Mouse (Mus musculus) lung, embryonic 14.5 days (tissue): ENCODE data around the gene Nup88. TPM values are rescaled to one million over a fixed set of nuclear protein-coding genes. Genes with fewer than 3 reads are reported as not detected.
A peak's percentile ranks its signal among the peaks of the same experiment; 100 is the strongest.

Experiments
- ATAC-seq: fragments of 200-750 bp; cut with Nextera tagmentation; 2 replicates; pipeline ENCODE4 v1.8.0; 2017; ENCODE audit warnings: mild to moderate bottlenecking, moderate TSS enrichment, moderate library complexity; ENCODE audit not compliant: insufficient read depth
- DNase-seq: peaks from one replicate; pipeline ENCODE4 v3.0.0-alpha.2; 2015
- H3K27ac ChIP-seq: fragments of 300-500 bp; sonication (generic); 2 replicates; pipeline ENCODE4 v1.5.1; 2014; ENCODE audit warnings: low read depth, mild to moderate bottlenecking, moderate library complexity
- H3K27me3 ChIP-seq: fragments of 300-500 bp; sonication (generic); 2 replicates; pipeline ENCODE4 v1.6.1; 2014; ENCODE audit warnings: low read length, control low read depth; ENCODE audit not compliant: insufficient read depth
- H3K36me3 ChIP-seq: fragments of 300-500 bp; sonication (generic); 2 replicates; pipeline ENCODE4 v1.6.1; 2014; ENCODE audit warnings: control low read depth; ENCODE audit not compliant: insufficient read depth
- H3K4me1 ChIP-seq: fragments of 300-500 bp; sonication (generic); 2 replicates; pipeline ENCODE4 v1.6.1; 2014; ENCODE audit warnings: antibody characterized with exemption, control low read depth; ENCODE audit not compliant: insufficient read depth
- H3K4me2 ChIP-seq: fragments of 300-500 bp; sonication (generic); 2 replicates; pipeline ENCODE4 v1.6.1; 2014; ENCODE audit warnings: mild to moderate bottlenecking
- H3K4me3 ChIP-seq: fragments of 300-500 bp; sonication (generic); 2 replicates; pipeline ENCODE4 v1.5.1; 2014; ENCODE audit warnings: low read depth, low read length
- H3K9ac ChIP-seq: fragments of 300-500 bp; sonication (generic); 2 replicates; pipeline ENCODE4 v1.6.1; 2014
- H3K9me3 ChIP-seq: fragments of 300-500 bp; sonication (generic); 2 replicates; pipeline ENCODE4 v1.6.1; 2016; ENCODE audit warnings: low read depth, low read length, control low read depth
- CTCF ChIP-seq: IDR thresholded peaks from 2 replicates; pipeline ENCODE4 v1.5.1; 2016; ENCODE audit warnings: antibody characterized with exemption, low read depth
- WGBS: fragments of 180-500 bp; shearing (Covaris S2); extraction: QIAGEN DNeasy Blood & Tissue Kit; methylation state at CpG from one replicate; pipeline ENCODE4 v1.1.7; 2014; 5-methylcytosine and 5-hydroxymethylcytosine counted together
- polyA plus RNA-seq: library from polyadenylated mRNA; unstranded; fragments of >200 nt; fragmentation: Nextera tagmentation; extraction: Ambion mirVana; gene quantifications from 2 replicates; pipeline ENCODE4 v1.2.1, GENCODE M21; 2014

Nup88 gene
- polyA plus RNA-seq, 1 experiment from 2014 or later = 135 TPM

GRCm38 (mm10) chr11:70980751-70981510 is 11.2 kb upstream of the Nup88 start:
- 90% methylated on average over 14 of the region's 14 CpGs for WGBS
- Histone ChIP-seq H3K4me1 (peaks cover 3% of the 10 kb centered on the region; the same call in 1 of the 2 replicates), H3K9ac (no peak overlapping the region), H3K9me3 (no peaks in the 10 kb centered on the region), H3K27me3 (no peaks in the 10 kb centered on the region), H3K36me3 (peaks cover 76% of the 10 kb centered on the region), H3K4me2 (peak overlapping the region; percentile 71), H3K4me3 (peak overlapping the region; percentile 98; the same call in 1 of the 2 replicates), H3K27ac (no peak overlapping the region)
- no peak for ATAC-seq
- no peak for DNase-seq
- TF ChIP-seq CTCF = no peak

DNA sequence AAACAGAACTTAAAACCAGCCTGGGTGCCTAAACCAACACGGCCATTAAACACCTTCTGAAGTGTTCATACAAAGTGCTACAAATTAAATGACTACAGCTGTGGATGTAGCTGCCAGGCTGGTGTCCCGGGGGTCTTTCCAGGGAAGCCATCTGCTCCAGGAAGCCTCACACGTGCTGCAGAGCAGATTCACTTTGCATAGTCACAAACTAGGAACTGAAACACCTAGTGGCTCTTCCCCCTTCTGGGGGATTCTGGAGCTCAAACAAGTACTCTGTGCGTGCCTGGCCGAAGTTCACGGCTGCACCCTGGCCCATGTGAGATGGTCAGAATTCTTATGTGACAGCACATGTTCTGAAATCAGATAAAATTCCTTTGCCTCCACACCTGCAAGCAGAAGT is 10.5 kb upstream of the Nup88 start:
- TF ChIP-seq CTCF = no peak
- no peak overlapping the region for H3K4me3 ChIP-seq
- no peak for ATAC-seq
- WGBS = 88% methylated on average over 6 of the region's 6 CpGs
- H3K9ac ChIP-seq = no peak overlapping the region
- no peaks in the 10 kb centered on the region for H3K9me3 ChIP-seq
- H3K4me1 ChIP-seq = peaks cover 3% of the 10 kb centered on the region; the same call in 1 of the 2 replicates
- H3K4me2 ChIP-seq = no peak overlapping the region
- no peaks in the 10 kb centered on the region for H3K27me3 ChIP-seq
- no peak for DNase-seq
- no peak overlapping the region for H3K27ac ChIP-seq
- H3K36me3 ChIP-seq = peaks cover 76% of the 10 kb centered on the region

DNA sequence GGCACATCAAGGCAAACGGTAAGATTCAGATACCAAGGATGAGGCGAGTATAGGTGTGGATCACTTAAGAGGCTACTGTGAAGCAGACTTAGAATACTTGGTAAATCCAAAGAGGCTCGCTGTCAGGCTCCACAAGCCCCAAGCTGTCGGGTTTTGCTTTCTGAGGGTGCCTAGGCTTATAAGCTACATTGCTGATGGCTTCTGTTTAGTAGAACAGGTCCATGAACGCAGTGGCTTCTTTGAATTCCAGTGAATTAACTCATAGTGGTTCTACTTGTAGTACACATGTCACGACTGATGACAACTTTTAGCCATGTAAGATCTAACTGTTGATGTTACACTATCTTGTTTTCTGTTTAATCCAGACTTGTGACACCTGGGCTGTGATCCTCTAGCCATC is 7.5 kb upstream of the Nup88 start:
- TF ChIP-seq CTCF = no peak
- peaks cover 86% of the 10 kb centered on the region for H3K36me3 ChIP-seq
- H3K4me3 ChIP-seq = no peak overlapping the region
- WGBS = 82% methylated on average over 6 of the region's 6 CpGs
- DNase-seq = no peak
- H3K27me3 ChIP-seq = no peaks in the 10 kb centered on the region
- peaks cover 3% of the 10 kb centered on the region; the same call in 1 of the 2 replicates for H3K4me1 ChIP-seq
- no peaks in the 10 kb centered on the region for H3K9me3 ChIP-seq
- no peak overlapping the region for H3K9ac ChIP-seq
- H3K27ac ChIP-seq = no peak overlapping the region
- ATAC-seq = no peak
- H3K4me2 ChIP-seq = no peak overlapping the region

DNA sequence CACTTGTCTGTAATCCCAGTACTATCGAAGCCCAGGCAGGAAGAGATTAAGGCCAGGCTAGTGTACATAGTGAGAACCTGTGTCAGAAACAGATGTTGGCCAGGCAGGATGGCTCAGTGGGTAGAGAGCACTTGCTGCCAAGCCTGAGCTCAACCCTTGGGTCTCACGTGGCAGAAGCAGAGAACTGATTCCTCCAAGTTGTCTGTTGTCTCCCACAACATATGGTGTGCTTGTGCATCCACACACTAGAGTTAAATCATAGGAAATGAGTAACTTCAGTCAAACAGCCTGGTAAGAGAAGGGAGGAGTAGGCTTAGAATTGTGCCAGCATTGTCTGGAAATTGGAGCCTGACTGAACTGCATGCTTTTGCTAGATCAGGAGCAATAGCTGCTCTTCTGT is 5.4 kb upstream of the Nup88 start:
- Histone ChIP-seq H3K4me2 (no peak overlapping the region), H3K4me1 (peaks cover 3% of the 10 kb centered on the region; the same call in 1 of the 2 replicates), H3K36me3 (peaks cover 78% of the 10 kb centered on the region), H3K9ac (no peak overlapping the region), H3K4me3 (no peak overlapping the region), H3K9me3 (no peaks in the 10 kb centered on the region), H3K27me3 (no peaks in the 10 kb centered on the region), H3K27ac (no peak overlapping the region)
- 65% methylated on average over 2 of the region's 2 CpGs for WGBS
- no peak for TF ChIP-seq CTCF
- DNase-seq (no peak), ATAC-seq (no peak)

GRCm38 (mm10) chr11:70973947-70974346 is 4.2 kb upstream of the Nup88 start:
- no peak overlapping the region for H3K4me3 ChIP-seq
- DNase-seq (peak; percentile 21), ATAC-seq (no peak)
- no peak overlapping the region for H3K27ac ChIP-seq
- H3K4me2 ChIP-seq = no peak overlapping the region
- WGBS = 66% methylated on average over 4 of the region's 4 CpGs
- TF ChIP-seq CTCF = peak; percentile 53
- no peaks in the 10 kb centered on the region for H3K27me3 ChIP-seq
- no peaks in the 10 kb centered on the region for H3K9me3 ChIP-seq
- peaks cover 3% of the 10 kb centered on the region; the same call in 1 of the 2 replicates for H3K4me1 ChIP-seq
- H3K9ac ChIP-seq = no peak overlapping the region
- H3K36me3 ChIP-seq = peaks cover 66% of the 10 kb centered on the region

GRCm38 (mm10) chr11:70972586-70972985 is 2.8 kb upstream of the Nup88 start:
- DNase-seq (no peak), ATAC-seq (no peak)
- Histone ChIP-seq H3K27me3 (no peaks in the 10 kb centered on the region), H3K4me3 (no peak overlapping the region), H3K9ac (no peak overlapping the region), H3K36me3 (peaks cover 54% of the 10 kb centered on the region), H3K9me3 (no peaks in the 10 kb centered on the region), H3K4me1 (peaks cover 6% of the 10 kb centered on the region; the same call in 1 of the 2 replicates), H3K4me2 (no peak overlapping the region), H3K27ac (no peak overlapping the region)
- 55% methylated on average over 1 of the region's 1 CpGs for WGBS
- no peak for TF ChIP-seq CTCF

DNA sequence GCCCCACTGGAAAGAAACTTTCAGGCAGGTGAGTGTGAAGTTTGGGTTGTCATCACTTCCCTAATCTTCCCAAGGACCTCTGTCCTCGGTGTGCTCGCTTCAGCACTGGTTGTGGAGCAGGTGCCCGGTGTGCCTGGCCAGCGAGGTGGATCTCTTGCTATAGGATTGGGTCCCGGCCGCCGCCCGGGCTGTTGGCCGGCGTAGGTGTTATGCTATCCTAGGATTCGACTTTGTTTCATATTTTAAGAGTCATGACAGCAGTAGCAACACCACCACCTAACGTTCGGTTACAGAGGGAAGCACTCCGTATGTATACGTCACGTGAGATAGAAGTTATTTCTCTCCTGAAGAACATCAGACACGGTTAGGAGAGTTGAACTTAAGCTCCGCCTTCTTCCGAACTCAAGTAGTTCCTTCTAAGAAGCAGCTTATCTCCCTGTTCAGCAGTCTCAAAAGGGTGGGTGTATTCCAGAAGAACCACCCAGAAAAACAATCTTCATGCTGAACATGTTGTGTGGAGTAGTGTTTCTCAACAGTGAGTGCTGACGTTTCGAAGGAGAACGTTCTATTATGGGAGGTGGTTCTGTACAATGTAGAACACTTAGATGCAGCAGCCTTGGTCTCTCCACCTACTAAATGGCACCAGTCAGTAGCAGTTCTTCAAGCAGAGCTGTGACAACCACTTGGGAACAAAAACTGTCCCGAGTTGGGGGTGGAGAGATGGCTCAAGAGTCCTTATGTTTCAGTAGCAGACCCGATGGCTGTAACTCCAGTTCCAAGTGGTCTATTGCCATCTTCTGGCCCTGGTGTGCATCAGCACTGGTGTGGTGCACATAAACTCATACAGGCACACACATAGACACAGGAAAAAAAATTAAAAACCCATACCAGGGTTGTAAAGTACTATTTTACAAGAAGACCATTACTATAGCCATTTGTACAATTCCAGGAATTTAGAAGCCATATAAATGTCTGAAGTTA is 1.1 kb upstream of the Nup88 start:
- peaks cover 48% of the 10 kb centered on the region for H3K36me3 ChIP-seq
- peak overlapping the region; percentile 84 for H3K4me2 ChIP-seq
- no peaks in the 10 kb centered on the region for H3K27me3 ChIP-seq
- DNase-seq = peak; percentile 26
- no peak for TF ChIP-seq CTCF
- no peaks in the 10 kb centered on the region for H3K9me3 ChIP-seq
- H3K4me1 ChIP-seq = peaks cover 6% of the 10 kb centered on the region; the same call in 1 of the 2 replicates
- H3K27ac ChIP-seq = peak overlapping the region; percentile 83
- H3K4me3 ChIP-seq = peak overlapping the region; percentile 71
- peak; percentile 19 for ATAC-seq
- WGBS = 13% methylated on average over 24 of the region's 24 CpGs
- H3K9ac ChIP-seq = peak overlapping the region; percentile 60
